Mouse (Mus musculus) limb, embryonic 11.5 days (tissue): ENCODE measurements at regions not wholly inside any gene's neighbourhood (a gene's known extent, or its start where the extent isn't known, plus 50 kb on each side); places are given as distances from the start of the nearest gene placed in this dataset.

Experiments used
- ATAC-seq: fragments of 200-750 bp; cut with Nextera tagmentation; 2 replicates; pipeline ENCODE4 v1.8.0; 2017; ENCODE audit warnings: low read depth; ENCODE audit not compliant: insufficient number of reproducible peaks, low FRiP score, low TSS enrichment
- DNase-seq: peaks from one replicate; pipeline ENCODE4 v3.0.0-alpha.2; 2015; ENCODE audit warnings: low spot score
- H3K27ac ChIP-seq: fragments of 300-500 bp; sonication (generic); replicated peaks from 2 replicates; pipeline ENCODE4 v1.5.1; 2014; ENCODE audit warnings: low read depth, mild to moderate bottlenecking, low read length
- H3K27me3 ChIP-seq: fragments of 300-500 bp; sonication (generic); 2 replicates; pipeline ENCODE4 v1.6.1; 2014; ENCODE audit warnings: mild to moderate bottlenecking, low read length, mixed read lengths; ENCODE audit not compliant: control insufficient read depth, insufficient read depth
- H3K36me3 ChIP-seq: fragments of 300-500 bp; sonication (generic); 2 replicates; pipeline ENCODE4 v1.6.1; 2014; ENCODE audit warnings: mild to moderate bottlenecking, low read length, moderate library complexity, mixed read lengths; ENCODE audit not compliant: control insufficient read depth, insufficient read depth
- H3K4me1 ChIP-seq: fragments of 300-500 bp; sonication (generic); 2 replicates; pipeline ENCODE4 v1.6.1; 2014; ENCODE audit warnings: low read length, mixed read lengths; ENCODE audit not compliant: control insufficient read depth, insufficient read depth
- H3K4me2 ChIP-seq: fragments of 300-500 bp; sonication (generic); 2 replicates; pipeline ENCODE4 v1.6.1; 2014; ENCODE audit warnings: low read depth, mild to moderate bottlenecking, moderate library complexity; ENCODE audit not compliant: severe bottlenecking
- H3K4me3 ChIP-seq: fragments of 300-500 bp; sonication (generic); 2 replicates; pipeline ENCODE4 v1.5.1; 2014; ENCODE audit warnings: low read depth, low read length
- H3K9ac ChIP-seq: fragments of 300-500 bp; sonication (generic); 2 replicates; pipeline ENCODE4 v1.6.1; 2014; ENCODE audit warnings: mild to moderate bottlenecking, low read length
- H3K9me3 ChIP-seq: fragments of 300-500 bp; sonication (generic); 2 replicates; pipeline ENCODE4 v1.6.1; 2016; ENCODE audit warnings: low read length; ENCODE audit not compliant: control insufficient read depth
- WGBS: fragments of 180-500 bp; shearing (Covaris S2); extraction: QIAGEN DNeasy Blood & Tissue Kit; methylation state at CpG from one replicate; pipeline ENCODE4 v1.1.7; 2014; 5-methylcytosine and 5-hydroxymethylcytosine counted together

DNA sequence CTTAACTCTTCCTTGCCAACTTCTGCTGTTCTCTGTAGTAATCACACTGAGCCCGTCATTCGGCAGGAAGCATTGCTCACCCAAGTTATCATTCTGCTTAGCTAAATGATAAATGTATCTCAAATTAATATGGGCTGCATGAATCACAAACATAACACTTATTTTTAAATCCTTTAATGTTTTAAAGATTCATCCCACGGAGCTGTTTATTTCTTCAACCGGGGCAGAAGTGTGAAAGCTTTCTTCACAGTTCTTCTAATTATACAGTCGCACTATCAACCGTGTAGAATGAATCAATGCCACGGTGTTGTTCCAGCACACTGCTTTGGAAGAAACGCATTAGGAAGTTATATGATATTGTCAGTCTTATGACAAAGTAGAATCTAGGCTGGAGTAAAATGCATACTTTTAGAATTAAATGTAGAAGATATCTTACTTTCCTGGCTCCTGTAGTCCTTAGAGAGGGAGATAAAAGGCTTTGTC lies 121.3 kb upstream of the Syt1 start:
- no peaks in the 10 kb centered on the region for H3K27me3 ChIP-seq
- H3K4me3 ChIP-seq: no peak overlapping the region
- H3K9ac ChIP-seq: no peak overlapping the region
- no peak for DNase-seq
- H3K4me2 ChIP-seq: no peak overlapping the region
- no peaks in the 10 kb centered on the region for H3K36me3 ChIP-seq
- no peak overlapping the region for H3K27ac ChIP-seq
- H3K4me1 ChIP-seq: no peaks in the 10 kb centered on the region
- 74% methylated on average over 8 of the region's 8 CpGs for WGBS
- no peaks in the 10 kb centered on the region for H3K9me3 ChIP-seq
- no peak for ATAC-seq

DNA sequence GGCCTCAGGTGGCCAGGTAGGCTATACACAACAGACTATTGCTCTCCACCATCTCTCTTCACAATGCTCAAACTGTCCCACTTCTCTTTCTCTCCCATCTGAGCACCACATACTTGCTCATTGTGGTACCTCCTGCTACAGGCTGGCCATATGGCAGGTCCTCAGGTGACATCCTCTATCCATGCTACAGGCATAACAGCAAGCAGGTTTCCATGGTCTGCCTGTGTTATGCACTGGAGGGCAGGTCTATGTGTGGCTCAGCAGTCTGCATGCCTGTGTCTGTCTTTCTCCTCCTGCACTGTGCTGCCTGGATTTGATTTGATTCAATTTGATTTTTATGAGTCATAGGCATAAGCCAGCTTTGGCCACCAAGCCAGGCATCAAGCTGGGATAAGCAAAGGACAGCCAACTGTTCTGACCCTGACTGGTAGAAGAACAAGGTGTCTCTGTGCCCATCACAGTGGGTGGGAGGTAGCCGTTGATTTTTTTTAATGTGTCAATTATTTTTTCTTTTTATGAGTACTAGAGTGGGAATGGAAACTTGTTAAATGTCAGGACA lies 118.8 kb upstream of the Syt1 start:
- WGBS: 90% methylated on average over 1 of the region's 1 CpGs
- Histone ChIP-seq H3K27me3 (no peaks in the 10 kb centered on the region), H3K4me2 (no peak overlapping the region), H3K27ac (no peak overlapping the region), H3K36me3 (no peaks in the 10 kb centered on the region), H3K9me3 (no peaks in the 10 kb centered on the region), H3K4me1 (no peaks in the 10 kb centered on the region), H3K4me3 (no peak overlapping the region), H3K9ac (no peak overlapping the region)
- no peak for ATAC-seq
- no peak for DNase-seq

DNA sequence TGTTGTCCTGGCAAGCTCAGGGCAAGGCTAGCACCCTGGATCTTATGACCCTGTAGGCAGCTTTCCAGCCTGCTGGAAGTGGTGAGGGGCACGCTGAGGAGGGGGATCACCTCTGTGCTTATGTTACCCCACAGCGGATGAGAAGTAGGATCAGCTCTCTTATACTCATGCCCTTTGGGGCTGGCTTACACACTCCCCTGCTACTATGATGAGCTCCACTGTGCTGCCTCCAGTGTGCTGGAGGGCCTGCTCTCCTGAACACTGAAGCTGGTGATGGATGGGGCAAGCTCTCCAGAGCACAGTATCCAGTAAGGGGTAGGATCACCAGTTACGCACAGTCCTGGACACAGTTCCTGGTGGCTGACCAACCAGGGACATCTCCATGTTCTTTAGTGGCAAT lies 118.3 kb upstream of the Syt1 start:
- WGBS: 86% methylated on average over 3 of the region's 3 CpGs
- no peaks in the 10 kb centered on the region for H3K27me3 ChIP-seq
- H3K4me1 ChIP-seq: no peaks in the 10 kb centered on the region
- no peak overlapping the region for H3K4me3 ChIP-seq
- ATAC-seq: peak; percentile 19; the same call in 1 of the 2 replicates
- H3K4me2 ChIP-seq: no peak overlapping the region
- no peak overlapping the region for H3K27ac ChIP-seq
- H3K9ac ChIP-seq: no peak overlapping the region
- DNase-seq: no peak
- H3K36me3 ChIP-seq: no peaks in the 10 kb centered on the region
- no peaks in the 10 kb centered on the region for H3K9me3 ChIP-seq

GRCm38 (mm10) chr10:109126699-109127098 lies 115.9 kb upstream of the Syt1 start:
- Histone ChIP-seq H3K27me3 (no peaks in the 10 kb centered on the region), H3K4me2 (no peak overlapping the region), H3K9me3 (no peaks in the 10 kb centered on the region), H3K4me1 (no peaks in the 10 kb centered on the region), H3K36me3 (no peaks in the 10 kb centered on the region), H3K9ac (no peak overlapping the region), H3K4me3 (no peak overlapping the region), H3K27ac (no peak overlapping the region)
- DNase-seq (no peak), ATAC-seq (no peak)
- whole genome bisulfite sequencing: 84% methylated on average over 2 of the region's 2 CpGs

GRCm38 (mm10) chr10:109117143-109117542 lies 106.4 kb upstream of the Syt1 start:
- WGBS: 87% methylated on average over 5 of the region's 5 CpGs
- H3K27me3 ChIP-seq: no peaks in the 10 kb centered on the region
- H3K4me1 ChIP-seq: no peaks in the 10 kb centered on the region
- H3K36me3 ChIP-seq: no peaks in the 10 kb centered on the region
- H3K9me3 ChIP-seq: no peaks in the 10 kb centered on the region
- no peak overlapping the region for H3K27ac ChIP-seq
- no peak overlapping the region for H3K4me2 ChIP-seq
- no peak overlapping the region for H3K9ac ChIP-seq
- H3K4me3 ChIP-seq: no peak overlapping the region
- ATAC-seq: no peak
- DNase-seq: no peak

GRCm38 (mm10) chr10:109115013-109115627 lies 104.3 kb upstream of the Syt1 start:
- no peaks in the 10 kb centered on the region for H3K27me3 ChIP-seq
- WGBS: 81% methylated on average over 4 of the region's 4 CpGs
- no peak for ATAC-seq
- no peaks in the 10 kb centered on the region for H3K36me3 ChIP-seq
- no peaks in the 10 kb centered on the region for H3K9me3 ChIP-seq
- H3K9ac ChIP-seq: no peak overlapping the region
- no peak overlapping the region for H3K27ac ChIP-seq
- no peaks in the 10 kb centered on the region for H3K4me1 ChIP-seq
- H3K4me2 ChIP-seq: no peak overlapping the region
- DNase-seq: no peak
- no peak overlapping the region for H3K4me3 ChIP-seq

DNA sequence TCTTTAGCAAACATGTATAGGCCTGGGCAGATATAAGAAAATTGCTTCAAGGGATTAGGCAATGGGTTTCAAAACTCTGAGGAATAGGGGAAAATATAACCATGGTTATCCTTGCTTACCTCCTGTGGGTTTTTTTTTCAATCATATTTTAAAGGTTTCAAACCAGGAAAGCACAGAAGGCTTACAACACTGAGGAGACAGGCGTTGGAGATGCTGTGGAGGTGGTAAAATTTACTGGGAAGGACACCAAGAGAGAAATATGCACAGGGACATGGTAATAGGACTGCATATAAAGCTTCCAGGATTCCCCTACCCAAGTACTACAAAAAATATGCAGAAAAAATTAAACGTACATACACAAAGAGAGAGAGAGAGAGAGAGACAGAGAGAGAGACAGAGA lies 95.0 kb upstream of the Syt1 start:
- 76% methylated on average over 2 of the region's 2 CpGs for WGBS
- no peak overlapping the region for H3K4me2 ChIP-seq
- H3K4me3 ChIP-seq: no peak overlapping the region
- H3K9ac ChIP-seq: no peak overlapping the region
- no peak for ATAC-seq
- no peak overlapping the region for H3K27ac ChIP-seq
- H3K36me3 ChIP-seq: no peaks in the 10 kb centered on the region
- DNase-seq: no peak
- H3K4me1 ChIP-seq: no peaks in the 10 kb centered on the region
- no peaks in the 10 kb centered on the region for H3K9me3 ChIP-seq
- no peaks in the 10 kb centered on the region for H3K27me3 ChIP-seq

DNA sequence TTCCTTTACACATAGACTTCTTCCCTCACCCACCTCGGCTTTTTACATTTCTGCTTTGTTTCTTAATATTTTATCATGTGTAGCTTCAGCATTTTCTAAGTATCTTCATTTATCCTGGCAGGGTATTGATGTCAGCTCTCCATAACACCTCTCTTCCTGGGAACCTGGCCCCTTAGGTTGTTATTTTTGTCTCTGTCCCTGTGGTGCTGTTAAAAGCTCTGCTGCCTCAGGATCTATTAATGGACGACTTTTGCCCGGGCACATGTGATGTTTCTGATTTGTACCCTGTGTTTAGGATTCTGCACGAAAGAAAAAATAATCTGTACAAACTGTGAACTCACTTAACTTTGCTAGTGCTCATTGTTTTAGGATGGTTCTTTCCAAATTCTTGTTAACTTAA lies 81.4 kb upstream of the Syt1 start:
- no peak overlapping the region for H3K4me2 ChIP-seq
- DNase-seq (no peak), ATAC-seq (no peak)
- 76% methylated on average over 4 of the region's 4 CpGs for WGBS
- no peak overlapping the region for H3K27ac ChIP-seq
- H3K9ac ChIP-seq: no peak overlapping the region
- H3K4me3 ChIP-seq: no peak overlapping the region
- no peaks in the 10 kb centered on the region for H3K4me1 ChIP-seq
- H3K9me3 ChIP-seq: no peaks in the 10 kb centered on the region
- no peaks in the 10 kb centered on the region for H3K36me3 ChIP-seq
- no peaks in the 10 kb centered on the region for H3K27me3 ChIP-seq

- ATAC-seq (no peak), DNase-seq (no peak)
- H3K36me3 ChIP-seq: no peaks in the 10 kb centered on the region
- no peaks in the 10 kb centered on the region for H3K27me3 ChIP-seq
- H3K4me1 ChIP-seq: no peaks in the 10 kb centered on the region
- no peak overlapping the region for H3K4me2 ChIP-seq
- no peaks in the 10 kb centered on the region for H3K9me3 ChIP-seq
- no peak overlapping the region for H3K27ac ChIP-seq
- H3K9ac ChIP-seq: no peak overlapping the region
- no peak overlapping the region for H3K4me3 ChIP-seq
- 35% methylated on average over 7 of the region's 7 CpGs for WGBS
Measured at GRCm38 (mm10) chr10:109079773-109080172, 69.0 kb upstream of the Syt1 start.
